Mouse (Mus musculus) spleen, adult 2 months (tissue): ENCODE measurements at regions not wholly inside any gene's neighbourhood (a gene's known extent, or its start where the extent isn't known, plus 50 kb on each side); places are given as distances from the start of the nearest gene placed in this dataset.

ENCODE experiments used
- DNase-seq, 2 experiments: peaks; one replicate each; pipeline versions ENCODE4 v3.0.0 to v3.0.0-alpha.2; 2012 to 2021; ENCODE audit warnings: low spot score in 2 of 2, low read depth in 1 of 2
- H3K27ac ChIP-seq: fragments of 200-500 bp; 2 replicates; pipeline ENCODE4 v1.5.1; 2012; ENCODE audit warnings: low read length, inconsistent platforms; ENCODE audit not compliant: insufficient read depth
- H3K27me3 ChIP-seq: fragments of 200-500 bp; 2 replicates; pipeline ENCODE4 v1.6.1; 2012; ENCODE audit warnings: mild to moderate bottlenecking, moderate library complexity, low read length, inconsistent platforms; ENCODE audit not compliant: control insufficient read depth, insufficient read depth
- H3K36me3 ChIP-seq: fragments of 200-500 bp; 2 replicates; pipeline ENCODE4 v1.6.1; 2012; ENCODE audit warnings: mild to moderate bottlenecking, low read length, inconsistent platforms; ENCODE audit not compliant: control insufficient read depth, insufficient read depth
- H3K4me1 ChIP-seq: fragments of 200-500 bp; 2 replicates; pipeline ENCODE4 v1.6.1; 2011; ENCODE audit warnings: inconsistent platforms; ENCODE audit not compliant: control insufficient read depth, insufficient read depth, insufficient read length
- H3K4me3 ChIP-seq: fragments of 200-500 bp; 2 replicates; pipeline ENCODE4 v1.5.1; 2011; ENCODE audit warnings: mild to moderate bottlenecking, inconsistent platforms; ENCODE audit not compliant: insufficient read depth, insufficient read length; ENCODE audit errors: extremely low read depth
- CTCF ChIP-seq: fragments of 200-500 bp; IDR thresholded peaks from 2 replicates; pipeline ENCODE4 v1.5.1; 2011; ENCODE audit warnings: mild to moderate bottlenecking, inconsistent platforms; ENCODE audit not compliant: insufficient read depth, insufficient read length, insufficient replicate concordance; ENCODE audit errors: extremely low read depth
- POLR2A ChIP-seq: fragments of 200-500 bp; IDR thresholded peaks from 2 replicates; pipeline ENCODE4 v1.6.1; 2011; ENCODE audit warnings: low read depth, low read length, inconsistent platforms
- WGBS: fragments of 180-500 bp; shearing (Covaris S2); methylation state at CpG from one replicate; pipeline ENCODE4 v1.1.7; 2018; 5-methylcytosine and 5-hydroxymethylcytosine counted together

DNA sequence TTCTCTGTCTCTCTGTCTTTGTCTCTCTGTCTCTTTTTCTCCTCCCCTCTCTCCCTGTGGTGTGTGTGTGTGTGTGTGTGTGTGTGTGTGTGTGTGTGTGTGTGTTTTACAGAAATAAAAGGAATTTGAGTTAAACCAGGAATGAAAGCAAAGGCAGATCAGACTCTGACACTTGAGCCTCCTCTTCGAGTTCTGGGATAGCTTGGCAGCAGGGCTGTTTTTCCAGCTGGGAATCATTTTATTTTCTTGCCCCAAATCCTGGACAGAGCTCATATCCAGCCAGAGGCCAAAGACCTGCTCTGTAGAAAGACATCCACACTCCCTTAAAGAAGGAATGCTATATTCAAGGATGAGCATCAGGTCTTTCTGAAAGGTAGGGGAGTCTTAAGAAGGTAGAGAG lies 450.2 kb upstream of the Cdh11 start:
- no peaks in the 10 kb centered on the region for H3K27me3 ChIP-seq
- no peak overlapping the region for H3K27ac ChIP-seq
- TF ChIP-seq POLR2A (no peak), CTCF (no peak)
- H3K36me3 ChIP-seq: no peaks in the 10 kb centered on the region
- DNase-seq: no peak
- no peaks in the 10 kb centered on the region for H3K4me1 ChIP-seq
- H3K4me3 ChIP-seq: no peak overlapping the region
- WGBS: 52% methylated on average over 1 of the region's 1 CpGs

GRCm38 (mm10) chr8:103238456-103238970 lies 453.1 kb upstream of the Cdh11 start:
- TF ChIP-seq POLR2A: no peak
- no peak for TF ChIP-seq CTCF
- Histone ChIP-seq H3K4me1 (no peaks in the 10 kb centered on the region), H3K27me3 (no peaks in the 10 kb centered on the region), H3K4me3 (no peak overlapping the region), H3K27ac (no peak overlapping the region), H3K36me3 (no peaks in the 10 kb centered on the region)
- no peak for DNase-seq

GRCm38 (mm10) chr8:103244169-103244568 lies 458.7 kb upstream of the Cdh11 start:
- 89% methylated on average over 2 of the region's 2 CpGs for WGBS
- H3K27ac ChIP-seq: no peak overlapping the region
- DNase-seq: no peak
- H3K27me3 ChIP-seq: no peaks in the 10 kb centered on the region
- H3K4me3 ChIP-seq: no peak overlapping the region
- H3K4me1 ChIP-seq: no peaks in the 10 kb centered on the region
- TF ChIP-seq CTCF: no peak
- TF ChIP-seq POLR2A: no peak
- no peaks in the 10 kb centered on the region for H3K36me3 ChIP-seq

DNA sequence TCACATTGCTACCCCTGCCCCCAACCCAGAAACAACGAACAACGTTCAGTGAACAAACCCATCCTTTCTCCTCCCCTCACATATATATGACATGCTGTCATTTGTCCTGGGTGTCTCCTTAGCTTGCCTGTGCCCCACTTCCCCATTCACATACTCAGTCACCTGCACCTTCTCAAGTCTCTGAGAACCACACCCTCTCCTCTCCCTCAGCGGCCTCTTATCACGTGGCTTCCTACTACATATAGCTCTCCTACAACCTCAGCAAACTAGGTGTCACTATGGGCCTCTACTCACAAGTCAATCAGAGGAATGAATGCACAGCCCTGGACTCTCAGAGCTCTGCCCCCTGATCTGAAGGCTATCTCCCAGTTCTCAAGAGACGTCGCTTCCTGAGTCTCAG lies 459.2 kb upstream of the Cdh11 start:
- no peak for DNase-seq
- Histone ChIP-seq H3K27ac (no peak overlapping the region), H3K4me3 (no peak overlapping the region), H3K27me3 (no peaks in the 10 kb centered on the region), H3K36me3 (no peaks in the 10 kb centered on the region), H3K4me1 (no peaks in the 10 kb centered on the region)
- WGBS: 49% methylated on average over 6 of the region's 6 CpGs
- TF ChIP-seq POLR2A (no peak), CTCF (no peak)

- DNase-seq: no peak
- TF ChIP-seq CTCF: no peak
- no peak for TF ChIP-seq POLR2A
- Histone ChIP-seq H3K4me1 (no peaks in the 10 kb centered on the region), H3K36me3 (no peaks in the 10 kb centered on the region), H3K27ac (no peak overlapping the region), H3K4me3 (no peak overlapping the region), H3K27me3 (no peaks in the 10 kb centered on the region)
- 57% methylated on average over 9 of the region's 9 CpGs for WGBS
Measured at GRCm38 (mm10) chr8:103245864-103246263, 460.4 kb upstream of the Cdh11 start.

DNA sequence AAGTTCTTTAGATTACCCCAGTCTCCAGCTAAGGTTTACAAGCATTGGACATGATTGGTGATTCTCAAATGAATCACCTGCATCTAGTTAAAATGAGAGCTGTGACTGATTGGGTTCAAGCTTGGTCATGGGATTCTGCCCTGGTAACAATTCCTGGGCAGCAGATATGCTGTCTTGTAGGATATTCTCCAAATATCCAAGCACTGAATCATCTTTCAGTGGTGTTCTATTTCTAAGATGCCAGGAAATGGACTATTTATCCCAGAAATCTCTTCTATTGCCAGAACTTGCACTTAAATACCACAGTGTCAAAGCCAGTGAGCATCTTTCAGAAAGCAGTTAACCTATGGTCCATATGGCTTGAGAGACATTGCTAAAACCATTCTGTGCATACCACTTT lies 475.8 kb upstream of the Cdh11 start:
- Histone ChIP-seq H3K27ac (no peak overlapping the region), H3K27me3 (no peaks in the 10 kb centered on the region), H3K4me3 (no peak overlapping the region), H3K4me1 (no peaks in the 10 kb centered on the region), H3K36me3 (no peaks in the 10 kb centered on the region)
- TF ChIP-seq POLR2A (no peak), CTCF (no peak)
- no peak for DNase-seq

- no peaks in the 10 kb centered on the region for H3K36me3 ChIP-seq
- no peak overlapping the region for H3K27ac ChIP-seq
- no peak for DNase-seq
- WGBS: 84% methylated on average over 3 of the region's 3 CpGs
- no peak overlapping the region for H3K4me3 ChIP-seq
- TF ChIP-seq POLR2A (no peak), CTCF (no peak)
- no peaks in the 10 kb centered on the region for H3K27me3 ChIP-seq
- H3K4me1 ChIP-seq: no peaks in the 10 kb centered on the region
Measured at GRCm38 (mm10) chr8:103270035-103270434, 484.6 kb upstream of the Cdh11 start.
